Mouse (Mus musculus) fibroblast of lung, adult 2 months (primary cell): ENCODE data around the gene Rcn3.

Experiments used
- DNase-seq: peaks from one replicate; pipeline ENCODE4 v3.0.0-alpha.2; 2011; ENCODE audit warnings: low read depth

Rcn3 gene

DNA sequence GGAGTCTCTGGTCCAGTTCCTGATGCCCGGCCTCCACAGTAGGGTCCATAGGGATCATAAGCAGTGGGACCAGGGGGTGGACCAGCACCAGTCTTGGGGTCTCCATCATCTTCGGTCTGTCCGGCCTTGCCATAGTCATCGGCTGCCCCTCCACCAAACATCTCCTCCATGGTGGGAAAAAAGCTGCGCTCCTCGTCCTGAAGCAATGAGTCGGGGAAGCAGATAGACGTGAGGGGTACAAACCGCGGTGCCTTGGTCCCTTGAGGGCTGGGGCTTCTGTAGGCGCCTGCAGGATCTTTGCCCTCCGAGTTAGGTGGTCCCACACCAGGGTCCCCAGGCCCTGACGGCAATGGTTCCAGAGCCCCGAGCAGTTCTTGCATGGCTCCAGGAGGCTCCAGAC lies 44.5 kb downstream of the Rcn3 start:
- DNase-seq = no peak

DNA sequence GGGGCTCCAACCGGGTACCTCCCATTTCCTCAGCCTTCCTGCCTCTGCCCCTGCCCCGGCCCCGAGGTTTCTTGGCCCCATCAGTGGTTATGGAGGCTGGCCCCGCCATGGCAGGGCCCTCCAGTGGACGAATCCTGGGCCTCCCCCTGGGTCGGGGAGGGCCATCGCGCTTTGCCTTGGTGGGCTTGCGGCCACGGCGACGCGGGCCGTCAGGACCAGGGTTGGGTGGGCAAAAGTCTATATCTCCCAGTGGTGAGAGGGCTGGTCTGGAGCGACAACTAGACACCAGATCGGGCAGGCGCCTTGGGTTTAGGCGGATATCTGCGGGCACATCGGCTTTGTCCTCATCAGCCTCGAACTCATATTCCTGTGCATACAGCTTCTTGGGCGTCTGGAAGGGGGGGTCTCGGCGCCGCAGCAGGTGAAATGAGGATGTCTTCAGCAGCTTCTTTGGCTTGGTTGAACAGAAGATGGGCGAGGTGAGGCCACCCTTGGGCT lies 45.1 kb downstream of the Rcn3 start:
- no peak for DNase-seq

DNA sequence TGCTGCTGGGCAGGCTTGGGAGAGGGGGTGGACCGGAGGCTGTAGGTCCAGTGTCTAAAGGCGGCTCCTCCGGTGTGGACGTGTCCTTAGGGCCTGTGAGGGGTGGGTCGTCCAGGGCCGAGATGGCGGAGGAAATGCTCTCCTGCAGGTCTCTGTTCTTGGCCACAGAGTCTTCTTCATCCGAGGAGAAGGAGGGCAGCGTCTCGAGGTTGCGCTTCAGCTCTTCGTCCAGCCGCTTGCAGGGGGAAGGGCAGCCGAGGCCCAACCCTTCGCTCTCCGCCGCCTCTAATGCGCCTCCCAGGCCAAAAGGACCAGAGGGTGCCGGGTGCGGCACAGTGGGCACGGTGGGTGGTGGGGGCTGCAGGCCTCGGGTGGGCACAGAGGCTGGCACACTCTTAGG lies 46.3 kb downstream of the Rcn3 start:
- DNase-seq = no peak

DNA sequence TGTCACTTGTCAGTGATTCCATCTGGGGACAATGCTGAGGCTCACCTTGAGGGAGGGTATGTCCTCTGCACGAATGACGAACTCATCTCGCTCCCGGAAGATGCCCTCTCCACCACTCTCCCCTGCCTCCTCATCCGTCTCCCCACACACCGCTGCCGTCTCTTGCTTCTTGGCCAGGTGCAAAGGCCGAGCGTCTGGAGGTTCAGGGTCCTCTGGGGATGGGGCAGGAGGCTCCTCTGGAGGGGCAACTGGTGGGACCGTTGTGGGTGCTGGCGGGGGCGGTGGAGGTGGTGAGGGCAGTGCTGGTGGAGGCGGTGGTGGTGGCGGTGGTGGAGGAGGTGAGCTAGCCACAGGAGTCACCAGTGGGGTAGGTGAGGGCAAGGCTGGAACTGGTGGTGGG lies 48.7 kb downstream of the Rcn3 start:
- DNase-seq = no peak

DNA sequence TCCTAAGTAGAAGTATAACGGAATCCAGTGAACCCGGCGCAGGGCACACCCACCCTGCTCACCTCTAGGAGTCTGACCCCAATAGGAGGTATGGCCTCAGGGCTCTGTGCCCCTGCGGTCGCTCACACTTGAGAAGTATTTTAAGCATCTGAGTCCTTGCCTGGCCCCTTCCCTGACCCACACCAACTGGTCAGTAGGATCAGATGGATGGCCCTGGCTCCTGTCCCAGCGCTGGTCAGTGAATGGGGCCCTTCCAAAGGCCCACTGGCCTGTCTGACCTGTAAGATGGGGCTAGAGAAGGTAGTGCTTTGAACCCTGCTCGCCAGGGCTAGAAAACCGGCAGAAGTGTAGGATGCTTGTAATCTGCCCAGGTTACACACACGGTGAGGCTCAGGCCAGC lies 51.2 kb downstream of the Rcn3 start:
- DNase-seq = no peak

DNA sequence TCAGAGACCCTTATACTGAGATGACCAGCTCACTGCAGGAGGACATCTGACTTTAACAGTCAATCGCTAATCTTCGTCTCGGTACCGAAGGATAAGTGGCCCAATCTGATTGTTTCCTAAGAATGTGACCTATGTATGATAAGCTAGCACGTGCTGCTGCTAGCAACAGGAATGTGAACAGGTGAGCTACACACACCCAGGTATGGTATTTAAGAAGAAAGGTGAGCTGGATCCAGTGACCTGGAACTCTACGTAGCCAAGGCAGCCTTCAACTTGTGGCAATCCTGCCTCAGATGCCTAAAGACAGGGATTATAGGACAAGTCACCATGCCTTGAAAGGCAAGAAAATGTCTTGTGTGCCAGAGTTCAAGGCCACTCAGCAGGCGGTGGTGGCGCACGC lies 53.6 kb downstream of the Rcn3 start:
- DNase-seq = no peak

DNA sequence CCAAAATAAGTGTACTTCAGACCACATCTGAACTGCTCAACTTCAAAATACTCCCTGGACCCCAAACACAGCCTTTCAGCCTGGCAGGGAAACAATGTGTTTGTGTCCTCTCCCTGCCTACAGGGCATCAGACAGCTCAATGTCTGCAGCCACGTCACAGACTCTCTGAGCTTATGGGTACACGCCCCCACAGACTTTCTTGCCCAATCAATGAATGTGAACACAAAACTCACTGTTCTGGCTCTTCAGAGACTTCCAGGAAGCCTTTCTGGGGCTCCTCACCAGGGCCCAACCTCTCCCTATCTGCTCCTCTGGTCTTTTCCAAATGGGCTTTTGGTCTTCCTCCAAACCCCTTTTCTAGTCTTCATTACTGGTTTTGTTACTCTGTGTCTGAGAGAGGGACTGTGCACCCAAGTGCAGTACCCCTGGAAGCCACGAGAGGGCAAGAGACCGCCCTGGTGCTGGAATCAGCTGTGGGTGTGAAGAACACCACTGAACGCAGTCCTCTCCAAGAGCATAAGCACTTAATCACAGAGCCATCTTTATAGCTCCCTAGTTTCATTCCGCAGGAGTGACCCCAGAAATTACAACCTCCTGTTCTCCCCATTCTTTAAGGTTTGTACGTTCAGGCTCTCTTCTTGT lies 54.2 kb downstream of the Rcn3 start:
- no peak for DNase-seq

DNA sequence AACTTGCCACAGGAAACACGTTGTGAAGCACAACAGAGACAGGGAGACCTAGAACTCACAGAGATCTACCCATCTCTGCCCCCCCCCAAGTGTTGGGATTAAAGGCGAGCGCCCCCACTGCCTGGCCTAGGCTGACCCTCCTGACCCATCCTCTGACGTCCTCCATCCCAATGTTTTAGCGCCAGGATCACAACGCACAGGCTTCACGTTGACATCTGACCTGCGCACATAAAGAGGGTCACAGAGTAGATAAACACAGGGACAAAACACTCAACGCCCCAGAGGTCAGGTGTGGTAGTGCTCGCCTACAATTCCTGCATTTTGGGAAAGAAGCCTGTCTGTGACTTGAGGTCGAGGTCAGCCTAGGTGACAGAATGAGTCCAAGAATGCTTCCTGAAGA lies 55.3 kb downstream of the Rcn3 start:
- DNase-seq = no peak

DNA sequence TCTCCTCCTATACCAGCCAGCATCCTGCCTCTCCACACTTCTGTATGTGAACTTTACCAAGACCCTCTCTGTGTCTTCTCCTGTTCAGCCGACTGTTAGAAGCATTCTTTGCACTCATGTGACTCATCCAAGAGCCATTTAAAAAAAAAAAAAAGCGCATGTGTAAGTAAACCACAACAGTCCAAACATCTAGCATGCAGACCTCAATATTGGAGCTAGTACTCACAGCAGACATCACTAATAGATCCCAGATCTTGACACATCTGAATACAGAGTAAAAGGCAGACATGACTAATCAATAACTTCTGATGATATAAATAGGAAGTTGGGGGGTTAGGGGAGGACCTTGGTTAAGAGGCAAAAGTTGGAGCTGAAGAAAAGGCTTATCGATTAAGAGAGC lies 56.4 kb downstream of the Rcn3 start:
- DNase-seq = no peak

DNA sequence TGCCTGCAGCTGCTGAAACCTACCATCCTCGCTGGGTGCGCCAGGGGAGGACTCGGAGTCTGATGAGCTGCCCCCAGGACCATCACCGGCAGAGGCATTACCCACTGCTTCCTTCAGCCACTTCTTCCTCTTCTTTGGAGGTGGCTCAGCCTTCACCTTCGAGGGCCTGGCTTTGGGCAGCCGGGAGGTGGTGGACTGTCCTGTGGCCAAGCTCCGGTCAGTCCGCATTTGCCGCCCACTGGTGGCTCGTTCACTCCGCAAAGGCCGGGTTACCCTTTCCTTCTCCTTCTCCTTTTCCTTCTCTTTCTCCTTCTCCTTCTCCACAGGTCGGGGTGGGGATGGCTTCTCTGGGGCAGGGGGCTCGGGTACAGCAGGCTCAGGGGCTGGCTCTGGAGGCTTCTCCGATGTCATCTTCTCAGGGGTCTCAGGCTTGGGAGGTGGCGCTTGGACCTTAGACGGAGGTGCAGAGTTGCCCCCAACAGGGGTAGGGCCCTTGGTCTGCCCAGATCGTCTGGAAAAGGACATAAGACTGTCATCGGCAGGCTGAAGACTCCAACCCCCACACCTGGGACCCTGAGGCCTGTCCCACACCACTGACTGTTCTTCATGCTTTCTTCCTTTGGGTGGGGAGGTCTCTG lies 58.2 kb downstream of the Rcn3 start:
- no peak for DNase-seq
